Mouse (Mus musculus): ENCODE results near the gene Rad23b.

- no peak for TF ChIP-seq POLR2A (IDR thresholded peaks at IDR 0.05; ENCODE audit: extremely low read depth, insufficient read depth, low read length)
- TF ChIP-seq CTCF (IDR thresholded peaks at IDR 0.05; ENCODE audit: low read depth, low read length) = no peak
Measured at GRCm38 (mm10) chr4:55366014-55366413, 16.2 kb downstream of the Rad23b start.

Measured in liver, adult 2 months (tissue).